ENCODE assay signal across 3 mouse cellular contexts in the genomic region with DNA sequence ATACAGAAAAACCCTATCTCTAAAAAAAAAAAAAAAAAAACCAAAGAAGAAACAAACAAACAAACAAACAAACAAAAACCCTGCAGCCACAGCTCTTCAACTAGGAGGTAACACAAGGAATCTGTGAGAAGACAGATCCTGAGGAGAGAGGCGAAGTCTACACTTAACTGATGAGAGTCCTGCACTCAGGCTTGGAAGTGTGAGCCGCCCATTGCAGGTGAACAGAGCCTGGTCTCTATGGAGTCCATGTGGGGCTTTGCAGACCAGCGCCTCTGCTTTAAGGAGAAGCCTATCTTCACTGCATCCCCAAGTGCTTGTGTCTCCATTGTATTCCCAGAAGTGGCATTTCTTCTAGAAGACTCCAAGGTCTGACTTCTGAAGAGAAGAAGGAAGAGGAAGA. TPM values are rescaled to one million over a fixed set of nuclear protein-coding genes. Genes with fewer than 3 reads are reported as not detected.
"Had no signal": no experiment of that assay in that cellular context is flagged by ENCODE, and none has a peak within 500 bp of the region (broad histone marks: within the 10 kb centered on the region; RNA-seq: fewer than 3 reads in every experiment).

No protein-coding gene starts in this region.

RNA-seq across cellular contexts. Expression of a gene that starts 0.5 kb away (rescaled TPM):
- total RNA-seq: layer of hippocampus, postnatal 14 days; left cerebral cortex, postnatal 14 days had no signal

RNA-seq across cellular contexts. Expression of a gene that starts 45.8 kb away (rescaled TPM):
- total RNA-seq: layer of hippocampus, postnatal 14 days had no signal
- polyA plus RNA-seq: neural tube, embryonic 13.5 days had no signal
